Mouse (Mus musculus) kidney, postnatal 25 days (tissue): ENCODE data around the gene Slc52a3.

Source experiments
- DNase-seq, 2 experiments: peaks; one replicate each; pipeline ENCODE4 v3.0.0; 2021; ENCODE audit warnings: mixed read lengths in 2 of 2

The Slc52a3 gene

GRCm38 (mm10) chr2:151973595-151974562, 22.4 kb upstream of the Slc52a3 start:
- peak; percentile 78 to 91 for DNase-seq

- no peak for DNase-seq
These were observed 21.0 kb upstream of the Slc52a3 start for GRCm38 (mm10) chr2:151975295-151975694.

GRCm38 (mm10) chr2:151976067-151976466, 20.2 kb upstream of the Slc52a3 start:
- DNase-seq, result peak; percentile 73 to 85

- peak in 1 of 2 experiments; percentile 44 for DNase-seq
These were observed 18.4 kb upstream of the Slc52a3 start for GRCm38 (mm10) chr2:151977689-151978440.

- peak; percentile 60 to 75 for DNase-seq
These were observed 17.8 kb upstream of the Slc52a3 start for GRCm38 (mm10) chr2:151978494-151978893.

- peak; percentile 96 to 97 for DNase-seq
These were observed 16.6 kb upstream of the Slc52a3 start, which contains the start of gene Fam110a for GRCm38 (mm10) chr2:151979470-151980354. Gene Fam110a, minus strand, starts transcription at chr2:151980219.

GRCm38 (mm10) chr2:151980355-151980693, 16.0 kb upstream of the Slc52a3 start:
- DNase-seq, result no peak

GRCm38 (mm10) chr2:151981268-151981667, 15.0 kb upstream of the Slc52a3 start:
- DNase-seq, result no peak

- DNase-seq, result no peak
These were observed 13.8 kb upstream of the Slc52a3 start for GRCm38 (mm10) chr2:151982476-151982875.

- DNase-seq, result no peak
These were observed 12.3 kb upstream of the Slc52a3 start for GRCm38 (mm10) chr2:151984019-151984418.

GRCm38 (mm10) chr2:151985426-151986172, 10.7 kb upstream of the Slc52a3 start:
- DNase-seq, result no peak

- DNase-seq, result no peak
These were observed 9.4 kb upstream of the Slc52a3 start for GRCm38 (mm10) chr2:151986958-151987357.

- peak in 1 of 2 experiments; percentile 13 for DNase-seq
These were observed 7.3 kb upstream of the Slc52a3 start for GRCm38 (mm10) chr2:151988978-151989377.

GRCm38 (mm10) chr2:151990985-151991394, 5.3 kb upstream of the Slc52a3 start:
- DNase-seq, result no peak

GRCm38 (mm10) chr2:151991446-151991845, 4.9 kb upstream of the Slc52a3 start:
- peak in 1 of 2 experiments; percentile 20 for DNase-seq

GRCm38 (mm10) chr2:151994350-151995122, 1.8 kb upstream of the Slc52a3 start:
- peak; percentile 81 to 88 for DNase-seq

GRCm38 (mm10) chr2:151997190-151997575, 872 bp downstream of the Slc52a3 start:
- DNase-seq, result peak; percentile 68 to 84

- DNase-seq, result no peak
These were observed 1.6 kb downstream of the Slc52a3 start for GRCm38 (mm10) chr2:151997776-151998504.

GRCm38 (mm10) chr2:151998505-151998899, 2.2 kb downstream of the Slc52a3 start:
- DNase-seq, result peak; percentile 50 to 74

GRCm38 (mm10) chr2:151998932-151999331, 2.6 kb downstream of the Slc52a3 start:
- DNase-seq, result no peak
